Mouse (Mus musculus): ENCODE results near the gene Slc41a2. TPM values are rescaled to one million over a fixed set of nuclear protein-coding genes. Genes with fewer than 3 reads are reported as not detected.

Slc41a2 gene
- polyA plus RNA-seq, 1 experiment, result 11.7 TPM

DNA sequence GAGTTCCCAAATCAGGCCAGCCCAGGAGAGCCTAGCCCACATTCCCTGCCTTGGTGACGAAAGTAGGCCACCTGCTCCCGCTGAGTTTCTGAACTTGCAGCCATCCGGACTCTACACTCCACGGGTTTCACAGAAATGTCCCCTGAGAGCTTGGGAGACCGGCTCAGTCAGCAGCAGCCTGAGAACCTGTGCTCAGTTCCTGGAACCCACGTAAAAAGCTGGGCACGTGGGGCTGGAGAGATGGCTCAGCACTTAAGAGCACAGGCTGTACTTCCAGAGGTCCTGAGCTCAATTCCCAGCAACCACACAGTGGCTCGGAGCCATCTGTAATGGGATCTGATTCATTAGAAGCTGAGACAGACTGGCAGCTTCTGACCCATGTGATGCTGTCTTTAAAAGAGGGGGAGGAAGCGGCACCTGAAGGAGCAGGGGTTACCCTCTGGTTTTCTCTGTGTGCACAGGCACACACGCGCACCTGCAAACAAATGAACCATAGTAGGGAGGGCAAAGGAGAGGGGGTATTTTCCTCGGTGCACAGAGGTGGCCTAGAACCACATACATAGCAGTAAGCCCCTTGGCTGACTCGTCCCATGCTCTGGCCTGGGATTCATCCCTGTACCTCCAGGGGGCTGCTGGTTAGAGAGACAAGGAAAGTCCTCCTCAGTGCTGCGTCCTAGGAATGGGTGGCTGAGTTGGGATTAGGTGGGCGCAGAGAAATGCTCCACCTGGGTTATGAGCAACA is 155.7 kb downstream of the Slc41a2 start:
- peak overlapping the region; percentile 49 for H3K27ac ChIP-seq (ENCODE audit: insufficient read depth, low read length)
- peak; percentile 77 to 80 for DNase-seq

More for the DNA sequence above, 155.7 kb downstream of the Slc41a2 start:
- Histone ChIP-seq H3K27me3 (ENCODE audit: control insufficient read depth, insufficient read depth, low read length) (no peaks in the 10 kb centered on the region), H3K4me3 (replicated peaks; ENCODE audit: insufficient read depth, low read depth, low read length) (no peak overlapping the region), H3K4me1 (ENCODE audit: control insufficient read depth, insufficient read depth, low read length) (peaks cover 43% of the 10 kb centered on the region)
- TF ChIP-seq POLR2A (IDR thresholded peaks at IDR 0.05; ENCODE audit: borderline replicate concordance, insufficient read depth, low read length) (no peak), CTCF (IDR thresholded peaks at IDR 0.05; ENCODE audit: borderline replicate concordance, insufficient read depth, low read depth, low read length) (no peak)
- 26% methylated on average over 15 of the region's 15 CpGs for WGBS

Other genes with a start within 250 kb of the Slc41a2 start
- 1.7 and 1.9 TPM in 2 replicates for gene D10Wsu102e, start 22.3 kb upstream of the Slc41a2 start, polyA plus RNA-seq (2012; rRNA removed)
- 8.9 and 9.1 TPM in 2 replicates for gene Aldh1l2, start 196.3 kb upstream of the Slc41a2 start, polyA plus RNA-seq (2012; rRNA removed)
- 18.6 and 19.1 TPM in 2 replicates for gene Washc4, start 205.9 kb upstream of the Slc41a2 start, polyA plus RNA-seq (2012; rRNA removed)

All from cerebellum, adult 2 months (tissue).